Mouse (Mus musculus): ENCODE results near the gene Vat1l. TPM values are rescaled to one million over a fixed set of nuclear protein-coding genes. Genes with fewer than 3 reads are reported as not detected.

Gene Vat1l
- polyA plus RNA-seq, 1 experiment, result 34.1 TPM

- DNase-seq (ENCODE audit: extremely low spot score in 1 of 2, low spot score in 1 of 2), result no peak
Measured at GRCm38 (mm10) chr8:114384189-114384588, 178.8 kb downstream of the Vat1l start.

- DNase-seq (ENCODE audit: extremely low spot score in 1 of 2, low spot score in 1 of 2), result no peak
Measured at GRCm38 (mm10) chr8:114387494-114387893, 182.1 kb downstream of the Vat1l start.

- peak in 1 of 2 experiments; percentile 10 for DNase-seq (ENCODE audit: extremely low spot score in 1 of 2, low spot score in 1 of 2)
Measured at GRCm38 (mm10) chr8:114390465-114391254, 185.2 kb downstream of the Vat1l start.

GRCm38 (mm10) chr8:114398326-114398725 lies 192.9 kb downstream of the Vat1l start:
- no peak for DNase-seq (ENCODE audit: extremely low spot score in 1 of 2, low spot score in 1 of 2)

GRCm38 (mm10) chr8:114399273-114399672 lies 193.9 kb downstream of the Vat1l start:
- DNase-seq (ENCODE audit: extremely low spot score in 1 of 2, low spot score in 1 of 2), result no peak

- no peak for DNase-seq (ENCODE audit: extremely low spot score in 1 of 2, low spot score in 1 of 2)
Measured at GRCm38 (mm10) chr8:114401679-114402078, 196.3 kb downstream of the Vat1l start.

- no peak for DNase-seq (ENCODE audit: extremely low spot score in 1 of 2, low spot score in 1 of 2)
Measured at GRCm38 (mm10) chr8:114411421-114411820, 206.0 kb downstream of the Vat1l start.

- no peak for DNase-seq (ENCODE audit: extremely low spot score in 1 of 2, low spot score in 1 of 2)
Measured at GRCm38 (mm10) chr8:114417786-114418185, 212.4 kb downstream of the Vat1l start, which contains the start of gene Clec3a. Gene Clec3a, plus strand, starts transcription at chr8:114418086.

- DNase-seq (ENCODE audit: extremely low spot score in 1 of 2, low spot score in 1 of 2), result no peak
Measured at GRCm38 (mm10) chr8:114418486-114418885, 213.1 kb downstream of the Vat1l start.

- no peak for DNase-seq (ENCODE audit: extremely low spot score in 1 of 2, low spot score in 1 of 2)
Measured at GRCm38 (mm10) chr8:114418904-114419303, 213.5 kb downstream of the Vat1l start.

GRCm38 (mm10) chr8:114421544-114421943 lies 216.1 kb downstream of the Vat1l start:
- peak; percentile 31 to 65 for DNase-seq (ENCODE audit: extremely low spot score in 1 of 2, low spot score in 1 of 2)

Other genes with a start within 250 kb of the Vat1l start
- 8.3 and 9.7 TPM in 2 replicates for gene Nudt7, start 72.1 kb upstream of the Vat1l start, polyA plus RNA-seq (2012; rRNA removed)
- gene Clec3a, start 212.5 kb downstream of the Vat1l start, polyA plus RNA-seq (2012; rRNA removed), result not detected in 2 replicates
- 16.4 and 17.9 TPM in 2 replicates for gene Wwox, start 234.0 kb downstream of the Vat1l start, polyA plus RNA-seq (2012; rRNA removed)